Mouse (Mus musculus) gastrocnemius, postnatal 4 days (tissue): ENCODE results near the gene Gm11983. TPM values are rescaled to one million over a fixed set of nuclear protein-coding genes. Genes with fewer than 3 reads are reported as not detected.
"Not testable (repeated sequence)": the region's sequence is repeated elsewhere in the genome, so short reads cannot be mapped to it uniquely, and the experiment has no call there.

Experiments used
- DNase-seq, 2 experiments: peaks; one replicate each; pipeline ENCODE4 v3.0.0; 2021 to 2022; ENCODE audit warnings: low spot score in 2 of 2, mixed read lengths in 2 of 2
- long read RNA-seq, 2 experiments: library from polyadenylated mRNA; stranded (forward); transcript quantifications; one replicate each; pipeline ENCODE4 v2.0.0; 2021
- total RNA-seq, 2 experiments: library from RNA; stranded (reverse); gene quantifications; 2 replicates each; pipeline ENCODE4 v1.2.3; 2021

Gene Gm11983
- total RNA-seq, result not detected
- long read RNA-seq, experiment 1, result 0 reads
- long read RNA-seq, experiment 2, result 0 reads

DNA sequence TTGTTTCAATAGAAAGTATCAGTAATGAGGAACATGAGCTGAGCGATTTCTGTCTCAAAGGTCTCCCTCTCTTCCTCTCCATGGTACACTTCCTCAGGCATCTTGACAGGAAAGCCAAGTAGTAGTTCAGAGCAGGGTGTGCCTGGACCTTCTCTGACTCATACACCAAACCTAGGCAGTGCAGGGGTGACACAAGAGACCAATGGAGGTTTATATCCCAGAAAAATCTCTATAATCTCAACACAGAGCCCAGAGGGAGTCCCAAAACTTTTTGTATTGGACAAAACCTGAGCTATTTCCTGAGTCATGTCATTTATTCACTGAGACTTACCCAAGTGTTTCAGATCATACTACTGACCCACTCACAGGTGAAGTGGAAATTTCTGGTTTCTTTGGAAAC lies at the start of gene Gm11983:
Gene Gm11983 (minus strand): TSS at position 101 of the 400 bp plus-strand sequence.
- no peak for DNase-seq

DNA sequence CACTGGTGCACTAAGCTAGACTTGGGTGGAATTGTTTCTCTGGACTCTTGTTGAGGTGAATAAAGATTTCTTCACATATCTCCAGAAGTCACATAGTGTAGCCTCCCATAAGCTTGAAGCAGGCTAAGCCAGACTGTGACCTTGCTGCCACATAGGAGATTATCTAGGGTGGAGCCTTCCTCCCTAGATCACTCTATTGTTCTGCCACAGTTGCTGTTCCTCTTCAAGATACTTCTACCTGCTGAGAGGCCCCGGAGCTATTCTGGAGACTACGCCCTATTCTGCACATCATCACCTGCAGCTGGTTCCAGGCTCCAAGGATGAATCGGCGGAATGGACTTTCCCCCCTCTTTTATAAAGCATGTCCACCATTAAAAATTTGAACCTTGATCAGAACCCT lies 45.6 kb upstream of the Gm11983 start:
- DNase-seq, result not testable (repeated sequence)

DNA sequence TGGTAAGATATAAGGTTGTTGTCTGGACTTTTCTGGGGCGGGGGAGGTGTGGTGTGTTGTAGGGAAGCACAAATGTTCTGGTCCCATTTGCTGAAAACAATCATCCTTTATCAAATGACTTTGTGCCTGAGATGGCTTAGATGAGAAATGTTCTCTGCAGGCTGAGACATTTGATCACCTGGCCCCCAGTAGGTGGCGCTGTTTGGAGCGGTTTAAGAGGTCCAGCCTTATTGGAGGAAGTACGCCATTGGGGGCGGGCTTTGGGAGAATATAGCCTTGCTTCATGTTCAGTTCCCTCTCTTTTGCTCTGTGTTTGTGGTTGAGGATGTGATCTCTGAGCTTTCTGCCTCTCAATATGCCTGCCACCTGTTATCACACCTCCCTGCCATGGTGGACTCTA lies 44.2 kb upstream of the Gm11983 start:
- peak in 1 of 2 experiments; percentile 39 for DNase-seq

DNA sequence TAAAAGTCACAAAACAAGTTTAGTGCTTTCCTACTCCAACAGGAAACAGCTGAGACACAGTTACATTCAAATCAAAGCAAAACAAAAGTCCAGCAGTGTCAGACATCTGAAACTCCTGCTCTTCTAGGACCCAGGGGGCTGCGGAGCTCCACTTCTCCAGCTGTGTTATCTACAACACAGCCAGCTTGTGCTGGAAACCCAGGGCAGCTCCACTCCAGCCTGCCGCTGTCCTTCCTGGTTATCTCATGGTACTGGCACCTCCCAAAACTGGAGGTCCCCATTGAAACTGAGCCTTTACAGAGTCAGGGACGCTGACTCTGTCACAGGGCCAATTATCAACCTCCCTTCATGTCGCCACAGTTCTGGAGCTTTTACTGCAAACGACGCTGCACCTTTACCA lies 40.3 kb upstream of the Gm11983 start:
- DNase-seq, result peak in 1 of 2 experiments; percentile 15

DNA sequence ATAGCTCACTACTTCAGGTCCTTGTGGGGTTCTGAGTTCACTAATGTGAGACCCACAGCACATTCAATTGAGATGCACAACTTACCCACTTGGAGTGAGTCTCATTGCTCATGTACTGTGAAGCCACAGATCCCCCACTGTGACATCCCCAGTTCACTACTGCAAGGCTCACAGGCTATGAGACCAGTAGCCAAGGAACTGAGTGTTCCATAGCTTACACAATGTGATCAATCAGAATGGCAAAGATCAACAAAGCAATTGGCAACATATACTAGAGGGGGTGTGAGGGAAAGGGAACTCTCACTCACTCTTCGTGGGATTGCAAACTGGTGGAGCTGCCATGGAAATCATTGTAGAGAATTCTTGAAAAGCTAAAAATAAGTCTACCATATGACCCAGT lies 33.5 kb upstream of the Gm11983 start:
- DNase-seq, result no peak

DNA sequence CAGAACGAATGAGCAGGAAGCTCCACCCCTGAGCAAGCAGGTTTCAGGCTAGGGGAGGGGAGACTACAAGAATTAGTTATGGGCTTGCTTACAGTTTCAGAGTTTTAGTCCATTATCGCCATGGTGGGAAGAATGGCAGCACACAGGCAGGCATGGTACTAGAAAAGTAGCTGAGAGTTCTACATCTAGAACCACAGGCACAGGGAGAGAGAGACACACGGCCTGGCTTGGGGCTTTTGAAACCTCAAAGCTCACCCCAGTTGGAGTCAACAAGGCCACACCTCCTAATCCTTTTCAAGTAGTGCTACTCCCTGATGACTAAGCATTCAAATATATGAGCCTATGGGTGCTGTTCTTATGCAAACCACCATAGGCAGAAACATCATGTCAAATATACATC lies 28.1 kb upstream of the Gm11983 start:
- DNase-seq, result no peak

DNA sequence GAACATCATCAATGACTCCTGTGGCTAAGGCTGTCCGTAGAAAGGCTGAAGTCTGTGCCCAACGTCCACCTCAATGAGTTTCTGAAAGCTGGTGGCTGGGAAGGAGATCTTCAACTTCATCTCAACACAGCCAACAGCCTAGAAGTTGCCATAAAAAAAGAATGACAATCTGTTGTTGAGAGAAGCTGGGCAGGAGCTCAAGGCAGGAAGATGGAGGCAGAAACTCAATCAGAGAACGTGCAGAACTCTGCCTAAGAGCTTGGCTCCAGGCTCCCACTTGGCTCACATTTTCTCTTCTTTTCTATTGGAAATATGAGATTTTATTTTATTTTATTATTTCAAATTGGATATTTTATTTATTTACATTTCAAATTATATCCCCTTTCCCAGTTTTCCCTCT lies 24.7 kb upstream of the Gm11983 start:
- DNase-seq, result no peak

DNA sequence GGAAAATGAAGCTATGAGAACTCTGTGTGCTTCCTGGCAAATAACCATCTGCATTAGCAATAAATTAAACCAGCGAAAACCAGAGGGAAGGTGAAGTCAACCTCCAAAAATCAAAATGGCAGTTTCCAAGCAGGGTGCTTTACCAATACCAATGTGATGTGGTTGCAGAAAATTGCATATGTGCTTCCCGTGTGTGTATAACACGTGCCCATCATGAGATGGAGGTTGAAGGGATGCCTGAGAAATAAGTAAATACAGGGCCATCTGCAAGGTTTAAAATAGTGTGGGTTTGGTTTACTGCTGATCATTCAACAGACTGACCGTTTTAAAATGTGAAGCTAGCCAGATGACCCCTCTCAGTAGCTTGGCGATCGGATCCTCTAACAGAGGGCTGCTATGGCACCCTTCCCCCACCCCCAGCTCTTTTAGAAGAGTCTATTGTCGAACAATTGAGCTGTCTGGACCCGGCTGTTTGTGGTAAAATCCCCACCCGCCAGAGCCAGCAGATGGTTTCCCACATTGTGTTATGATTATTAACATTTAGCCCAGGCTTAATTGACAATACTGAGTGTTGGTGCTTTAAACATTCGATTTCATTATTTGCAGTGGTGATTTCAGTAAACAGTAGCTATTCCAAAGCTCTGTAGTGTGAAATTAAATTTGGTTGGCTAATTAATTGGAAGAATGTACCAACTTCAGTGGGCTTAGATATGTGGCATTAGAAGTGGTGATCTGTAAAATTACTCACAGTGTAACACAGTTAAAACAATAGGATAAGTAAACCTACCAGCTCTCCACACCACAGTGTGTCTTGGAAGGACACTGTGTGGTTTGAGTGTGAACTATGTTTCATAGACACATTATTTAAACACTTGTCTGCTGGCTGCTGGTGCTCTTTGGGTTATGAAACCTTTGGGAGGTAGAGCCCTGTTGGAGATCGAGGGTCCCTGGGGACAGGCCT lies 22.7 kb upstream of the Gm11983 start:
- DNase-seq, result no peak

DNA sequence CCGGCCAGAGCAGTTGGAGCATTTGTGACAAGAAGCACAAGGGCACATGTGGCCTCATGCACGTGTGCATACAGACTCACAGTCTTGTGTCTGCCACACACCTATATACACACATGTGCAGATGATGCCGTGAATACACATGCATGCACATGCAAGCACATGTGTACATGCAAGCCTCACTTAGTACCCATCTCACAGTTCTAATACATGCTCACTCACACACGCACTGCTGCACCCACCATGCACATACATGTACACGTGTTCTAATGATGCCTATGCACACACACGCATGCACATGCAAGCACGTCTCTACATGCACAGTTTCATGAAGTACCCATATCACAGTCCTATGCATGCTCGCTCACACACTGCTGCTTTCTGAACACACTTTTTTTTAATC lies 21.6 kb upstream of the Gm11983 start:
- DNase-seq, result no peak

DNA sequence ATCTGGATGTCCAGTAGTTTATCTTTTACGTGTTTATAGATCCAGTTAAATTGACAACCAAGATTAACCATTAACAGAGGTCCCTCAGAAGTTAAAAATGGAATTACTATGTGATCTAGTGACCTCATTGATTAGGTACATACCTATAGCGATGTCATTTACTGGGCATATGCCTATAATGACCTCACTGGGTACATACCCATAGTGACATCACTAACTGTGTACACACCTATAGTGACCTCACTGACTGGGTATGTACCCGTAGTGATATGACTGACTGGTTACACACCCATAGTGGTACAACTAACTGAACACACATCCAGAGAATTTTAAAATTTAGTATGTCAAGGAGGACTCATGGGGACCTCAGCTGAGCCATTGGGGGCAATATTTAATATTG lies 18.5 kb upstream of the Gm11983 start:
- no peak for DNase-seq

DNA sequence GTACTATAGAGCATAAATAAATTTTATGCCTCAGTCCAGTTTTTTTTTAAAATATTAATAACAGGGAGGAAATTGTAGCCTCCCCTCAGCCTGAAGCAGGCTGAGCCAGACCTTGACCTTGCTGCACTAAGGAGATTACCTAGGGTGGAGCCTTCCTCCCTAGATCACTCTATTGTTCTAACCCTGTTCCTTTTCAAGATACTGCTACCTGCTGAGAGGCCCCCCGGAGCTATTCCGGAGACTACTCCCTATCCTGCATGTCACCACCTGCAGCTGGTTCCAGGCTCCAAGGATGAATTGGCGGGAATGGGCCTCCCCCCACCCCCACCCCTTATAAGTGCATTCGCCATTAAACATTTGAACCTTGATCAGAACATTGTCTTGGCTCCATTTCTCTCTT lies 15.9 kb upstream of the Gm11983 start:
- DNase-seq, result not testable (repeated sequence)

DNA sequence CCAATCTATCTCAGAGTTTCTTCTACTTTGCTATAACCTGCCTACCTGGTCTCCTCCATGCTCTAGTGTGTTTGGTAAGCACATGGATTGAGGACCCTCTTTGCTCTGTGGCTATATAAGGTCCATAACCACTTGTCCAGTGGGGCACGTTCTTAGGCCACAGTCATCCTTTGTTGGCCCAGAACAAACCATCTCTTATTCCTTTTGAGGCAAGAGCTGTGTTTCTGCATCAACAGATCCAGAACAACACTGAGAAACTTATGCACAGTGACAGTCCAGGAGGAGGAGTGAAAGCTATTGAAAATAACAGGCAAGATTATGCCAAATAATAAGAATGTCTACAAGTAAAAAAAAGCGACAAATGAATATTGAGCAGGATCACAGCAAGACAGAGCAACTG lies 6.4 kb upstream of the Gm11983 start:
- DNase-seq, result no peak

DNA sequence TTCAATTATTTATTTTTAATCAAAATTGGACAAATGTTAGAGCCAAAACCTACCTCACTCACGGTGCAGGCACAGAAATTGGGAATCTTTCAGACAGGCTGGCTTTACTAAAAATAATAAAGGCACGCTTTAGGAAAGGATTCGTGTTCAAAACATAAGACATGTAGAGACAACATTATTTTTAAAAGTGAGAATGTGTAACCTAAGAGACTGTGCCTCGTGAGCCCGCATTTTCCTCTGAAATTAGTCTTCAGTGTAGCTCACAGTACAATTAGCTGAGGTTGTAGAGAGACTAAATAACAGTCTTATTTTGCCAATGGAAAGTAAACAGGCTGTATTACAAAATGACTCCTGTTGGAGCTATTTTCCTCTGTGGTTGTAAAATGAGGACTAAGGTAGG lies 4.7 kb upstream of the Gm11983 start:
- DNase-seq, result no peak

DNA sequence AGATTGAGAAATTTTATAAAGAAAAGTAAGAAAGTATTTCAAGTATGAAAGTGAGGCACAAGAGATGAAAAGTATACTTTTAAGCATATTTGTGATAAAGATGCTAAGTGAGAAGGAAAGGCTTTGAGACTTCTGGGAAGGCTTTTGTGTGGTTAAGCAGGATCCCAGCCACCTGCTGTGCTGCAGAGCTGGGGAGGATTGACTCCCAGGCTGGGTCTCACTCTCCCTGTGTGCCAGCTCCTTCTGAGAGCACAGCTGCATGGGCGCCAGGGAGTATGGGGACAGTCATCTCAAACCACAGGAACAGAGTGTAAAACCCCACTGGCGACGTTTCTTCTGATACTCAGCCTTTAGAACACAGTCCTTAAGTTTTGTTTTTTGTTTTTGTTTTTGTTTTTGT lies 3.3 kb upstream of the Gm11983 start:
- DNase-seq, result no peak

DNA sequence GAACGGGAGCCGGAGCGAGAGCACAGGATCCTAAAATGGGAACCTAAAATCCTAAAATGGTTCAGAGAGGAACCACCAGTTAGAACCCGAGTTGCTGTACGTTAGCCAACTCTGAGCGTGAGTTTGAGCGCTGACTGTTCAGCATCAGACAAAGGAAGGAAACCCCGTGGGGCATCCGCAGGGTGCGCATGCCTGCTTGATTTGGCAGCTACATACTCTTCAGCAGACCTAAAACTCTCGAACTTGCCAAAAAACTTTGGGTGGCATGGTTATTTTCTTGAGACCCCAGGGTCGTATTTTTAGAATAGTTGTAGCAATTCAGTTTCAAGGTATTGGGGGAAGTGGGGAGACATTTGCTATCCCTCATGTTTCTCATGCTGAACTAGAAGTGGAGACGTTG lies 2.8 kb downstream of the Gm11983 start:
- DNase-seq, result no peak

DNA sequence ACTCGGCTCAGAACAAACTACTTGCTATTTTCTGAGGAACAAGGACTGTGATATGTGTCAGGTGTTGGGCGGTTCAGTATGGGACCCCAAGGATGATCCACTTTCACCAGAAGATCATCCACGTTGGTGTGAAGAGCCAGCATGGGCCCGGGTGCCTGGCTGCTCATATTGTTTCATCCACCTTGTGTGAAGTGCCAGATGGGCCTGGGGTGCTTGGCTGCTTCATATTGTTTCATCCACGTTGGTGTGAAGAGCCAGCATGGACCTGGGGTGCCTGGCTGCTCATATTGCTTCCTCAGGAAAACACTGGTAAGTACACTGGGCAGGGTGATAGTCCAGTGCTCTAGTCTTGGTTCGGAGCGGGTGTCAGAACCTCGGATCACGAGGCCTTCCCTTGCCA lies 3.7 kb downstream of the Gm11983 start:
- no peak for DNase-seq

DNA sequence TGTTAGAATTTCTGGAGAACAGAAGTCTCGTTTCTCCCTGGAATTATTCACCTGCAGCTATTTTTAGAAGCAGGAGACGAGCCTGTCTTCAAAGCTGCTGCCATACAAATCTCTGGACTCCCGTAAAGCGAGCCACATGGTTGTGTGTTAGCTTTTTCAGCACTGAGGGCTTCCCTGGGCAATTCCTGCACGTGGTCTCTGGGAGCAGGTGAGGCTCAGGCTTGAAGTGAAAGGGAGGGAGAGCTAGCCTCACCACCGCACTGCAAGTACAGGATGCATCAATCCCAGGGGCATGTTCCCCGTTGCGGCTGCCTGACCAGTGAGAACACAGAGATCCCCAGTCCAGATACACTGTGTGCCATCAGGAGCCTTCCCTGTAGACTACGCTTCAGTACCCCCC lies 5.5 kb downstream of the Gm11983 start:
- DNase-seq, result no peak

DNA sequence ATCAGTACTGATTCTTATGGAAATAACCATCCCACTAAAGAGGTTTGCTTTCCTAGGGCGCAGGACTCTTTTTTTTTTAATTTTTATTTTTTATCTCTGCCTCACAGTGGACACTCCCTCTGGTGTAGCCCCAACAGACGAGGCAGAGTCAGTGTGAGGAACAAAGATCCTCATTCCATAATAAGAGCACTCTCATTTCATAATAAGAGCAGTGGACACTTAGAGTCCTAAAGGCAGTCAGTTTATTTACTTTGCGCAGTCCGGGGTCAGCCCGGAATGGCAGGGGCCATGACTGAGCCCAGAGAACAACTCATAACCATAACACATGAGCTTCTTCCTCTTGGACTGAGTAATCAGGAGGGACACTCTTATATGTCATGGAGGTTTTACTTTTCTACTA lies 9.3 kb downstream of the Gm11983 start:
- no peak for DNase-seq

DNA sequence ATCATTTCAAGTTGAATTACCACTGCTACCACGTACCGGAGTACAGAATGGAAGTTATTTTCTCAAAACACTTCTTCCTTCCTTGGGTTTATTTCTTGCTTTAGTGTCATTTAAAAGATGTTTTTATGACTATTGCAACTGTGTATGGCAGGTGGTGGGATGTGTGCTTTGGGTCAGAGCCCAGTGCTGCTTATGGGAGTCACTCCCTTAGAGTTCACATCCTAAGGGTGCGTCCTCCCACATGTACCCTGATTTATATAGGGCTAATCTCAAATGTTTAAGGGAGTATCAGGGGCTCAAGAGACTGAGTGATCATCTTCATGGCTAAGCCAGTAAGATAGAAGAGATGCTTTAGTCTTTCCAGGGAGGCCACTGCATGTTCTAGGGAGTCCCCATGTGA lies 11.3 kb downstream of the Gm11983 start:
- no peak for DNase-seq

DNA sequence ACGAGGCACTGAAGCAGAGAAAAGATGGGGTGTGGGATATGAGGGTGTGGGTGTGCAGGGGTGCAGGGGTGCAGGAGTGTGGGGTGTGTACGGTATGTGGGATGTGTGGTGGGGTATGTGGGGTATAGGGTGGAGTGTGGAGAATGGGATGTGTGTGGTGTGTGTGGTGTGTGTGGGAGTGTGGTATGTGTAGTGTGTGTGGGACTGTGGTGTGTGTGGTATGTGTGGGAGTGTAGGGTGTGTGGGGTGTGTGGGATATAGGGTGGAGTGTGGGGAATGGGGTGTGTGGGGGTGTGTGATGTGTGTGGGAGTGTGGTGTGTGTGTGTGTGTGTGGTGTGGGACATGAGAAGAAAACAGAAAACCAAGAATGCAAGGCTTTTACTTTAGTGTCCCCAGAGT lies 14.3 kb downstream of the Gm11983 start:
- no peak for DNase-seq

DNA sequence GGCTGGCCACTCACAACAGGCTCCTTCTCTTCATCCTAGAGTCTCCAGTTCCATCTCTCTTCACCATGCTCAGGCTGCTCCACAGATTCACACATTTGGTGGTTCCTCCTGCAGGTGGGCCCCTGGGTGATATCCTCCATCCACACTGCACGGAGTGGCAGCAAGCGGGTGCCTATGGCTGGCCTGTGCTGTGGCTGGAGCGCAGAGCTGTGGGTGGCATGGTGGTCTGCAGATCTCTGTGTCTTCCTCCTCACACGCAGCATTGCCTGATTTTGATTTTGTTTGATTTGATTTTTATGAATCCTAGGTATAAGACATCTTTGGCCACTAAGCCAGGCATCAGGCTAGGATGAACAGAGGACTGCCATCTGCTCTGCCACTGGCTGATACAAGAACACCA lies 23.0 kb downstream of the Gm11983 start:
- DNase-seq, result no peak

DNA sequence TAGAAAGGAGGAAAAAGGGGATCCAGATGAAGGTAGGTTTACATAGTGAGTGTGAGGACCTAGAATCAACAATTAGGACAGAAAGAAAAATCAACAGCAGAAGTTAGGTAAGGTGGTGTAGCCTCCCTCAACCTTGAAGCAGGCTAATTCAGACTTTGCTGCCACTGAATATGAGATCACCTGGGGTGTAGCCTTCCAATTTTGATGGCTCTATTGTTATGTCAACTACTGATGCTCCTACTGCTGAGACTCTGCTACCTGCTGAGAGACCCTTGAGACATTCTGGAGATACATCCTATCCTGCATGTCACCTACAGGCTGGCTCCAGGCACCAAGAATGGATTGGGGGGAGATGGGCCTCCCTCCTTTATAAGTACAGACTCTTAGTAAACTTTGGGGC lies 34.6 kb downstream of the Gm11983 start:
- not testable (repeated sequence) for DNase-seq

DNA sequence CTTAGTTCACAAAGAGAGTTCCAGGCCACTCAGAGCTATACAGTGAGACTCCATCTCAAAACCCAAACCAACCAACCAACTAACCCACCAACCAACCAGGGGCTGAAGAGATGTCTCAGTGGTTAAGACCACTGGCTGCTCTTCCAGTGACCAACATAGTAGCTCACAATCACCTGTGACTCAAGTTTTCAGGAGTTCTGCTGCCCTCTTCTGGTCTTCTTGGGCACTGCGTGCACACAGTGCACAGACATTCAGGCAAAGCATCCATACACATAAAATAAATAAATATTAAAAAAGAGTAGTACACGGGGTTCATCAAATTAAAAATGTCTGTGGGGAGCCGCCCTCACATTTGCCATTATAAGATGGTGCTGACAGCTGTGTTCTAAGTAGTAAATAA lies 46.8 kb downstream of the Gm11983 start:
- DNase-seq, result no peak
